Mouse (Mus musculus): Measurements from ENCODE around the gene Erich2. TPM values are rescaled to one million over a fixed set of nuclear protein-coding genes. Genes with fewer than 3 reads are reported as not detected.

Gene Erich2
- polyA plus RNA-seq, 1 experiment = 2.7 TPM

GRCm38 (mm10) chr2:70588200-70588599 lies 79.6 kb downstream of the Erich2 start:
- Histone ChIP-seq H3K4me3 (ENCODE audit: insufficient read depth, low read depth, low read length) (no peak overlapping the region), H3K36me3 (ENCODE audit: control insufficient read depth, insufficient read depth, low read length) (no peaks in the 10 kb centered on the region), H3K27me3 (replicated peaks; ENCODE audit: control insufficient read depth, insufficient read depth, low read length) (no peaks in the 10 kb centered on the region; the same call in 1 of the 2 replicates), H3K27ac (ENCODE audit: insufficient read depth, low read depth, low read length) (no peak overlapping the region), H3K4me1 (ENCODE audit: control insufficient read depth, insufficient read depth, low read length) (no peaks in the 10 kb centered on the region)
- 91% methylated on average over 6 of the region's 6 CpGs for WGBS
- TF ChIP-seq POLR2A (IDR thresholded peaks at IDR 0.05; ENCODE audit: low read depth, low read length) = no peak
- DNase-seq = no peak

Other genes starting within 250 kb of the Erich2 start
- 7.0 and 11.6 TPM in 2 replicates for gene Sp5, start 33.9 kb upstream of the Erich2 start, polyA plus RNA-seq (2012; rRNA removed)
- 0.31 and 1.5 TPM in 2 replicates for gene Gad1, start 44.3 kb downstream of the Erich2 start, polyA plus RNA-seq (2012; rRNA removed)
- 77.8 and 81.9 TPM in 2 replicates for gene Gorasp2, start 152.8 kb downstream of the Erich2 start, polyA plus RNA-seq (2012; rRNA removed)
- gene Gm26558, start 153.3 kb downstream of the Erich2 start, polyA plus RNA-seq (2012; rRNA removed) = 0.39 and 0.45 TPM in 2 replicates

Data from kidney, adult 2 months (tissue).